Mouse (Mus musculus): ENCODE data around the gene Apbb1ip.

DNA sequence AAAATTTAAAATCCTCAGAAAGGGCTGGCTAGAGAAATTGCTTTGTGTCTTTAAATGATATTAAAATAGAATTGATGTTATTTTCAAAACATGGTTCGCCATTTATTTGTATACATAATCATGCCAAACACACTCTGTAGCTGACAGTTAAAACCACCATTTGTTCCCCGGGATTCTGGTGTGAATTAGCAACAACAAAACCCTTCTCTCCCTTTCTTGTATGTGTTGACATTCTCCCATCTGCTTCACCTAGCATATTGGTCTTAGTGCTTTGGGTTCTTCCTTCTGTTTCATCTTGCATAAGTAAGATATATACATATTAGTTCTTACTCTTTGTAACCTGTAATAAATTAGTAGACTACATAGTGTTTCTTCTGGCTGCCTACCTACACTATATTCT is 144.8 kb downstream of the Apbb1ip start:
- TF ChIP-seq CTCF (IDR thresholded peaks at IDR 0.05; ENCODE audit: control insufficient read depth, insufficient read depth, insufficient read length) (no peak), MYOG (IDR thresholded peaks at IDR 0.05; ENCODE audit: control insufficient read depth, extremely low read depth, insufficient read length) (no peak), CEBPB (IDR thresholded peaks at IDR 0.05; ENCODE audit: low read depth) (no peak), USF1 (IDR thresholded peaks at IDR 0.05; ENCODE audit: low read depth) (no peak), MYOD1 (IDR thresholded peaks at IDR 0.05; ENCODE audit: control insufficient read depth, insufficient read length, low read depth) (no peak), MAX (IDR thresholded peaks at IDR 0.05) (no peak), FOSL1 (IDR thresholded peaks at IDR 0.05; ENCODE audit: insufficient read depth, low read length, poor library complexity, severe bottlenecking) (no peak)
